Mouse (Mus musculus): Measurements from ENCODE around the gene Stpg3.
A peak's percentile ranks its signal among the peaks of the same experiment; 100 is the strongest.

DNA sequence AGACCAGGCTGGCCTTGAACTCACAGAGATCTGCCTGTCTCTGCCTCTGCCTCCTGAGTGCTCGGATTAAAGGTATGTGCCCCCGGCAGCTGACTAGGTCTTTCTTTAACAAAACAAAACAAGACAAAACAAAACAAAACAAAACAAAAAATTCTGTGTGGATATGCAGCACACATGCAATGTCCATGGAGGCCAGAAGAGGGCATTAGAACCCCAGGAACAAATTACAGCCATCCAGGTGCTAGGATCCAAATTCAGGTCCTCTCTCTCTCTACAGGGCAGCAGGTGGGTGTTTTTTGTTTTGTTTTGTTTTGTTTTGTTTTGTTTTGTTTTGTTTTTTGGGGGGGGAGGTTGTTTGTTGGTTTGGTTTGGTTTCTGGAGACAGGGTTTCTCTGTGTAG is 44.5 kb upstream of the Stpg3 start:
- TF ChIP-seq EP300 (IDR thresholded peaks at IDR 0.05; ENCODE audit: low read depth) (0 out of 2 replicates have a peak, but pooled peaks have one; percentile 10), CTCF (IDR thresholded peaks at IDR 0.05; ENCODE audit: low read depth) (peak; percentile 72)

All from liver, embryonic 14.5 days (tissue).